ENCODE assay signal across 10 mouse cellular contexts in the genomic region with DNA sequence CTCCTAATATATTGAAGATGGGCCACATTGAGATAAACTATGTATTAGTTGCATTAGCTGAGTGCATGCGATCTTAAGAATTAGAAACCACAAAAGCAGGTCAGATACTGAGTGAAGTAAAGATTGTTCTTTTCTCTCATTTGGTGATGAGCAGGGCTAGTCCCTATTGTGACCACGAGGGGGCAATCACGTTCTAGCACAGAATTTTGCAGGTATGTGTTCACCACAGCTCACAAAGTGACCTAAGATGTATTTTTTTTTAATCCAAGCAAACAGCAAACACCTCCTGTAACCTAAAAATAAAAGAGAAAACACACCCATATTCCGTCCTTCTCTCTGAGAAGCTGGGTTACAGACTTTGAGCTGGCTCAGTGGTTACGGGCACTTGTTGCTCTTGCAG. TPM values are rescaled to one million over a fixed set of nuclear protein-coding genes. Genes with fewer than 3 reads are reported as not detected.
DNase-seq lines count a peak whose midpoint lies in the region; ATAC-seq and TF ChIP-seq lines count a peak whose summit lies in the region.
"Had no signal": no experiment of that assay in that cellular context is flagged by ENCODE, and none has a peak within 500 bp of the region (broad histone marks: within the 10 kb centered on the region; RNA-seq: fewer than 3 reads in every experiment).

No protein-coding gene starts in this region.

- H3K36me3 ChIP-seq in kidney, embryonic 14.5 days (ENCODE audit: control insufficient read depth, insufficient read depth, low read length) = no peaks in the 10 kb centered on the region
- H3K36me3 ChIP-seq in midbrain, embryonic 10.5 days = no peaks in the 10 kb centered on the region
- peaks cover 3% of the 10 kb centered on the region; the same call in 1 of the 2 replicates for H3K36me3 ChIP-seq in thymus, adult 2 months (ENCODE audit: control insufficient read depth, insufficient read depth, low read length)
- H3K36me3 ChIP-seq: embryonic facial prominence, embryonic 13.5 days had no signal

- H3K9ac ChIP-seq in kidney, embryonic 14.5 days (ENCODE audit: low read depth, low read length) = no peak overlapping the region
- H3K9ac ChIP-seq: embryonic facial prominence, embryonic 13.5 days had no signal

- no peaks in the 10 kb centered on the region for H3K27me3 ChIP-seq in kidney, embryonic 14.5 days (ENCODE audit: control insufficient read depth, insufficient read depth, low read length)
- no peaks in the 10 kb centered on the region for H3K27me3 ChIP-seq in midbrain, embryonic 10.5 days (ENCODE audit: low read depth, poor library complexity, severe bottlenecking)
- no peaks in the 10 kb centered on the region for H3K27me3 ChIP-seq in thymus, adult 2 months (ENCODE audit: control insufficient read depth, insufficient read depth, low read length)
- H3K27me3 ChIP-seq: embryonic facial prominence, embryonic 13.5 days had no signal

- no peak; the same call in 1 of the 2 replicates for ATAC-seq in kidney, embryonic 14.5 days (ENCODE audit: low FRiP score, low TSS enrichment)
- peak; percentile 70 for ATAC-seq in granulocyte monocyte progenitor cell, adult 5-6 weeks (replicated peaks; ENCODE audit: poor library complexity, severe bottlenecking)

- WGBS in kidney, embryonic 14.5 days = 31% methylated on average over 5 of the region's 5 CpGs
- 34% methylated on average over 5 of the region's 5 CpGs for WGBS in midbrain, embryonic 10.5 days
- WGBS in thymus, adult 2 months = 30% methylated on average over 5 of the region's 5 CpGs

- H3K4me2 ChIP-seq in kidney, embryonic 14.5 days (replicated peaks; ENCODE audit: low read depth, low read length) = no peak overlapping the region
- H3K4me2 ChIP-seq: embryonic facial prominence, embryonic 13.5 days had no signal

- no peak for TF ChIP-seq CTCF in thymus, adult 2 months (IDR thresholded peaks at IDR 0.05; ENCODE audit: borderline replicate concordance, control insufficient read depth, extremely low read depth, insufficient read depth, low read length, poor library complexity)

- no peaks in the 10 kb centered on the region for H3K9me3 ChIP-seq in kidney, embryonic 14.5 days (ENCODE audit: control insufficient read depth, low read length)
- no peaks in the 10 kb centered on the region for H3K9me3 ChIP-seq in midbrain, embryonic 10.5 days (replicated peaks)
- H3K9me3 ChIP-seq: embryonic facial prominence, embryonic 13.5 days; megakaryocyte, embryonic 14.5 days had no signal

- DNase-seq in kidney, adult 18-20 months = peak; percentile 47
- DNase-seq in R1 (ENCODE audit: low read depth, low spot score) = peak; percentile 51
- DNase-seq in cerebellum, postnatal 4 days (ENCODE audit: low spot score in 2 of 2) = peak; percentile 53 to 70
- DNase-seq in layer of hippocampus, postnatal 14 days (ENCODE audit: low spot score in 2 of 2) = peak; percentile 72 to 81
- peak; percentile 57 for DNase-seq in midbrain, embryonic 10.5 days (ENCODE audit: low spot score)
- peak; percentile 63 for DNase-seq in thymus, adult 2 months

- H3K4me1 ChIP-seq in kidney, embryonic 14.5 days (ENCODE audit: control insufficient read depth, insufficient read depth, low read length) = no peaks in the 10 kb centered on the region
- H3K4me1 ChIP-seq in midbrain, embryonic 10.5 days = no peaks in the 10 kb centered on the region
- no peaks in the 10 kb centered on the region for H3K4me1 ChIP-seq in thymus, adult 2 months (replicated peaks; ENCODE audit: control insufficient read depth, insufficient read depth, low read length)

- no peak for TF ChIP-seq POLR2A in thymus, adult 2 months (IDR thresholded peaks at IDR 0.05; ENCODE audit: control insufficient read depth, extremely low read depth, insufficient read depth, low read length, poor library complexity)

- H3K27ac ChIP-seq in kidney, embryonic 14.5 days (ENCODE audit: low read depth, low read length) = no peak overlapping the region
- no peak overlapping the region for H3K27ac ChIP-seq in midbrain, embryonic 10.5 days (replicated peaks)
- no peak overlapping the region for H3K27ac ChIP-seq in thymus, adult 2 months (ENCODE audit: control insufficient read depth, insufficient read depth, low read length)
- H3K27ac ChIP-seq: embryonic facial prominence, embryonic 13.5 days had no signal

- H3K4me3 ChIP-seq in kidney, embryonic 14.5 days (ENCODE audit: low read length) = no peak overlapping the region
- no peak overlapping the region for H3K4me3 ChIP-seq in midbrain, embryonic 10.5 days
- H3K4me3 ChIP-seq in thymus, adult 2 months (ENCODE audit: control insufficient read depth, insufficient read depth, low read length) = no peak overlapping the region
- H3K4me3 ChIP-seq: embryonic facial prominence, embryonic 13.5 days; megakaryocyte, embryonic 14.5 days had no signal

RNA-seq across cellular contexts. Expression of a gene that starts 12.1 kb away (rescaled TPM):
- polyA plus RNA-seq in kidney, embryonic 14.5 days (2014; fragmentation: Nextera tagmentation; extraction: Ambion mirVana) = 1.1 and 1.2 TPM in 2 replicates
- total RNA-seq in granulocyte monocyte progenitor cell, adult 5-6 weeks (2014; fragmentation: Nextera tagmentation) = 21.4 and 39.2 TPM in 2 replicates
- 38.9 and 44.3 TPM in 2 replicates for total RNA-seq in granulocyte monocyte progenitor cell, adult 5-6 weeks (2017)
- total RNA-seq in layer of hippocampus, postnatal 14 days (2021) = under 1 TPM in 1 of 2 experiments, not detected in 1; 0.16 TPM
- 0.39 TPM in 2 replicates for polyA plus RNA-seq in midbrain, embryonic 10.5 days (2016; fragmentation: Nextera tagmentation; extraction: Ambion mirVana)
- 11.2 and 15.1 TPM in 2 replicates for polyA plus RNA-seq in thymus, adult 2 months (2012; rRNA removed)

RNA-seq across cellular contexts. Expression of a gene that starts 21.3 kb away (rescaled TPM):
- 7.7 and 14.9 TPM in 2 replicates for polyA plus RNA-seq in kidney, embryonic 14.5 days (2014; fragmentation: Nextera tagmentation; extraction: Ambion mirVana)
- total RNA-seq in granulocyte monocyte progenitor cell, adult 5-6 weeks (2014; fragmentation: Nextera tagmentation) = 12.8 and 13.5 TPM in 2 replicates
- 7.0 and 10.4 TPM in 2 replicates for total RNA-seq in granulocyte monocyte progenitor cell, adult 5-6 weeks (2017)
- total RNA-seq in layer of hippocampus, postnatal 14 days (2021) = 10 to 100 TPM; 21.8 to 24.0 TPM
- polyA plus RNA-seq in midbrain, embryonic 10.5 days (2016; fragmentation: Nextera tagmentation; extraction: Ambion mirVana) = 12.8 and 14.2 TPM in 2 replicates
- polyA plus RNA-seq in thymus, adult 2 months (2012; rRNA removed) = 8.9 and 9.3 TPM in 2 replicates
